Mouse (Mus musculus) layer of hippocampus, postnatal 10 days (tissue): Measurements from ENCODE around the gene Mapt. TPM values are rescaled to one million over a fixed set of nuclear protein-coding genes. Genes with fewer than 3 reads are reported as not detected.
A peak's percentile ranks its signal among the peaks of the same experiment; 100 is the strongest.
"Not testable (repeated sequence)": the region's sequence is repeated elsewhere in the genome, so short reads cannot be mapped to it uniquely, and the experiment has no call there.

Experiments used
- DNase-seq, 2 experiments: peaks; one replicate each; pipeline ENCODE4 v3.0.0; 2021; ENCODE audit warnings: low spot score in 2 of 2
- long read RNA-seq: library from polyadenylated mRNA; stranded (forward); transcript quantifications from one replicate; pipeline ENCODE4 v2.0.0, GENCODE M21; 2023
- total RNA-seq, 2 experiments: library from RNA; stranded (reverse); gene quantifications; 2 replicates each; pipeline ENCODE4 v1.2.3; 2021

The Mapt gene
- 100 to 1,000 TPM; 506 to 549 TPM for total RNA-seq
- long read RNA-seq, full-length matches to known transcripts, result 76 of 268 reads
- long read RNA-seq, partial matches to known transcripts, result 60 of 268 reads
- long read RNA-seq, other reads (novel, unspliced or antisense), result 132 of 268 reads

DNA sequence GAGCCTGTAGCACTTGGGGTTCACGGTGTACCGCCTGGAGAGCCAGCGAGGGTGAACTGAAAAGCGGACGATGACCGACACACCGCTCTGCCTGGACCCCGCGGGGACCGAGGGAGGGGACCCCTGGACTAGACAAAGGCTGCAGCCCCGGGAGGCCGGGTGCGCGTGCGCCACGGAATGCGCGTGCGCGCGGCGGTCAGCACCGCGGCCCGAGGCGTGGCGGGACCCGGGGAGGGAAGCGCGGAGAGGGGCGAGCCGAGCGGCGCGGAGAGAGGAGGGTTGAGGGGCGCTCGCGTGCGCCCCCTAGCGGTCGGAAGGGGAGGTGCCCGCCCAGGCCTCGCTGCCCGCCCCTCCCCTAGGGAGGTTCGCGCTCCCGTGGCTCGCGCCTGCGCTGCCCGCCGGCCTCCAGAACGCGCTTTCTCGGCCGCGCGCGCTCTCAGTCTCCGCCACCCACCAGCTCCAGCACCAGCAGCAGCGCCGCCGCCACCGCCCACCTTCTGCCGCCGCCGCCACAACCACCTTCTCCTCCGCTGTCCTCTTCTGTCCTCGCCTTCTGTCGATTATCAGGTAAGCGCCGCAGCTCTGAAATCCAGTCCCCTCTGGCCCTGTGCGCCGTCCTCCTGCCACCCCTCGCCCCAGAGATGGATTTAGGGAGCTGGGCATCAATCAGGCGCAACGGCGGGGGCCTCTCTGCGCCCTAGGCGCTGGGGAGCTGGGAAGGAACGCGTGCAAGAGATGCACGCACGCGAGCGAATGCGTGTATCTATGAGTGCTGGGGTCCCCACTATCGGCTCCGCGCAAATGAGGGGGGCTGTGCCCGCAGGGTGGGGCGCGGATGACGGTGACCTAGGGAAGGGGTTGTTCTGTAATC lies at the start of gene Mapt:
Mapt (plus strand) TSS at position 350 of the 871 bp plus-strand sequence.
- peak; percentile 93 to 97 for DNase-seq

DNA sequence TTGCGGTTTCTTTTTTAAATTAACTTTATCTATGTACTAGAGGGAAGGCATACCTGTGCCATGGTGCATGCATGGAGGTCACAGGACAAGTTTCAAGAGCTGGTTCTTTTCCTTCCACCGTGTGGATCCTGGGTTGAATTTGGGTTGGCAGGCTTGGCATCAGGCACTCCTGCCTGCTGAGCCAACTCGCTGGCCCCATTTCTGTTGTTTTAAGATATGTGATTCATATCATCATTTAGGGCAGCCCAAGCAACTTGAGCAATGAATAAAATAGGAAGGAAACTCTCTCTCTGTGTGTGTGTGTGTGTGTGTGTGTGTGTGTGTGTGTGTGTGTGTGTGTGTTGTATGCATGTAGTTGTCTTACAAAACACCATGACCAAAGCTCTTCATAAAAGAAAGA lies 49.0 kb upstream of the Mapt start:
- no peak for DNase-seq

DNA sequence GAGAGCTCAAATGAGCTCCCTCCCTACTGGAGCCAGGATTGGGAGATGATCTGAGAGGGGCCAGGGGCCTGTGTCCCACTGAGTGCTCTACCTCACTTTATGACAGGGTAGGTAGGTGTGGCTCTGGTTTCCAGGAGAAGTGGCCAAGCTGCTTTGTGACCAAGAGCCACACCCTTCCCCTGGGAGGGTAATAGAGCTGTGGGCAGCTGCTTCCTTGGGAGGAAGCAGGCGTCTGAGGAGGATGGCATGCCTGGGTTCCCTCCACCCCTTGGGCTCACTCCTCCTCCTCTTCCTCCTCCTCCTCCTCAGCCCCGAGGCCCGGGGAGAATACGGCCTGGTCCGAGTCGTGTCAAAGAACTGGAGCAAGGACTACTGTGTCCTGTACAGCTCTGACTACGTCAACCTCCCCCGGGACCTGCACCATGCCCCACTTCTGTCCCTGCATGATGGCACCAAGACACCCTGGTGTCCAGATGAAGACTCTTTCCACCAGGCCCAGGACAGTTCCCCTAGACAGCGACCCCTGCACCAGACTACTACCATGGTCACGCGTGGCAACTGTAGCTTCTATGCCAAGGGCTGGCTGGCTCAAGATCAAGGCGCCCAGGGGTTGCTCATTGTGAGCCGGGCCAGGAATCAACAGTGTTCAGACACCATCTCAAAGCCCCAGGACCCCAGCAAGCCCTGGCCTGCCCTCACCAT lies 44.9 kb upstream of the Mapt start, which contains the start of gene Sppl2c:
Sppl2c (plus strand) TSS at position 193 of the 702 bp plus-strand sequence.
- no peak for DNase-seq

DNA sequence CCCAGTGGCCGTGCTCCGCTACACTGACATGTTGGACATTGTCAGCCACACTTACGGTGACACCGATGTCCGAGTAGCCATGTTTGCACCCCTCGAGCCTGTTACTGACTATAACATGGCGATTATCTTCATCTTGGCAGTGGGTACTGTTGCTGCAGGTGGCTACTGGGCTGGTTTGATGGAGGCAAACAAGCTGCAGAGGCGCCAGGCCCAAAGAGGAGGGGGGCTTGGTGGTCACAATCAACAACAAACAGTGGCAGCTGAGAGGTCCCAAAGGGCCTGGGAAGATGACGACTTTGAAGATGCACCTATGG lies 44.4 kb upstream of the Mapt start:
- DNase-seq, result no peak

DNA sequence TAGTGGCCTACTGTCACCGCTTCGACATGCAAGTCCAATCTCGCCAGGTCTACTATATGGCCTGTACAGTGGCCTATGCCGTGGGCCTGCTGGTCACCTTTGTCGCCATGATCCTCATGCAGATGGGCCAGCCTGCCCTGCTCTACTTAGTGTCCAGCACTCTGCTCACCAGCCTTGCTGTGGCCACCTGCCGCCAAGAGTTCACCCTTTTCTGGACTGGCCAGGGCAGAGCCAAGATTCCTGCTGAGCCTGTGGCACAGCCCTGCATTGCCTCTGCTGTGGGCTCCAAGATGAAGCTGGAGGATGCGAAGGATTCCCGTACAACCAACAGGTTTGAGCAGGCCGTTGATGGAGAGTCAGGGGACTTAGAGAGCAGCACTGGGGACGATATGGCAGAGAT lies 43.4 kb upstream of the Mapt start:
- DNase-seq, result no peak

DNA sequence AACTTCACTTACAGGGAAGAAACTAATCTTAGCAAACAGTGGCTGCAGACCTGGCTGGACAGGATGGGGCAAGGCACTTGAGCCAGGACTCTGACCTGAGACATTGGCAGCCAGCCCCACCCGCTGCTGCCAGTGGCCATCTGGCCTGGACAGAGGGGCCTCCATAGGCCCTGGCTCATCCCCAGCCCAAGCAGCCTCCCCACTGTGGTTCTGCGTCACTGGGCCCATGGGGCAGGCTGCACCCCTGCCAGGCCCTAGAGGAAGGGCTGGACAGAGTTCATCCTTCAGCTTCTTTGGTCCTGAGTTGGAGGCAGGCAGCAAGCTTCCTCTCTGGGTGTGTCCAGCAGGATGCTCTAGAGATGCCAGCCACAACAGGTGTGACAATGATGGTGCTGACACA lies 41.2 kb upstream of the Mapt start:
- no peak for DNase-seq

DNA sequence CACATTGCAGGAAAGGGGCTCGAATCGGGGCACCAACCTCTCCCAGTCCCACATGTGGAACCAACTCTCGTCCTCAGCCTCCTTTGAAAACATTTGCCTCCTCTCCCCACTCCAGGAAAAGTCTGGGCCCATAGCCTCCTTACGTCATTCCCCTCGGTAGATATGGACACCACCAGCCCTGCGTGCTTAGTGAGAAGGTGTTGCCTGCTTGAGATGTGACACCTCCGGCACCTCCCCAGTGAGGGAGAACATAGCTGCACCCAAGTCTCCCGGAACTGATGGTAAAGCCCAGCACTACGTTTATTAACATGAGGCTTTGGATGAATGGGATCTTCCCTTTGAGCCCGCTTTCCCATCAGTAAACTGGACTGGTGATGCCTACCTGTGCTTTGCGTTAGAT lies 35.8 kb upstream of the Mapt start:
- DNase-seq, result no peak

DNA sequence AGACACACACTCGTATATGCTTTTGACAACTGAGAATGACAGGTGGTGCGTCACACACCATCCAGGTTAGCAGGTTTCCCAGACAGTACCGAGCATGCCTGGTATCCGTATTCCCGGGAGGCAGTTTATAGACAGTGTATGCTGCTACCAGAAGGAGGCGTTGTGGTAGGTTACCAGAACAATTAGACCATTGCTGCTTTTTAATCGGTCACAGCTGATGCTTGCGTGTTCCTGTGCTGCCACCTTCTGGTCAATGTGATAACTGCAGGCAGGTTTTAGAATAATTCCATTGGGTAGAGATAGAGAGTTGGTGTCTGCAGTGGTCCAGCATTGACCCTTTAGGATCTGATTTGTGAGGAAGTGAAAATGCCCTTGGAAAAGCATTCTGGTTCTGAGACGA lies 35.4 kb upstream of the Mapt start:
- peak; percentile 95 to 97 for DNase-seq

DNA sequence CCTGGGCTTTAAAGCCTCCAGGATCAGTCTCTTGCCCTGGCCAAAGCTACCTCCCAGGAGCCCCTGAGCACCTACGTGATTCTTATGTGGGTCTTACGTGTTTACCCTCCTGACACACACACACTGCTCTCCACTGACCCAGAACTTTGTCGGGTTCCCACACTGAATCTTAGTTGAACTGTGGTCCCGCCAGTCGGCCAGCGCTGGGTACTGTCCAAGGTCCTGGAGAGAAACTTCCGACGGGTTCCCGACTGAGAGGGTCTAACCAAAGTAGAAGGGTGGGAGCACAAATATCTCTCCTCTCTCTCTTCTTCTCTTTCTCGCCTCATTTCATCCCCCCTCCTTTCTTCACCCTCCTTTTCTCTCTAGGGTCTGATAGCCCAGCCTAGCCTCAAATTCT lies 33.3 kb upstream of the Mapt start:
- no peak for DNase-seq

DNA sequence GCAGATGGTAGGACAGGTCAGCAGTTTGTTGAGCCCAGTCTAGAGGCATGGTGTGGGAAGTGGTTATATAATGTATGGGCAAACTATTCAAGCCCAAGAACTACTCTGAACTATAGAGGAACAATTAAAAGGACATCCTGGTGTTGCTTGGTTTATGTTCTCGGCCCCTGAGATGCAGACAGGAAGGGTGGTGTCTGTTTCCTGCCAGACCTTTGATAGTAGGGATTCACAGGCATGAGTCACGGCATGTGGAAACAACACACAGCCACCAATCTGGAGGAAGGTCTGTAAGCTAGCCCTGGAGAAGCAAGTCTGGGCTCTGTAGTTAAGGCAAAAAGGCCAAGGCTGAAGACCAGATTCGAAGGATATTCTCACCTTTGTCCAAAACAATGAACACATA lies 27.9 kb upstream of the Mapt start:
- DNase-seq, result no peak

DNA sequence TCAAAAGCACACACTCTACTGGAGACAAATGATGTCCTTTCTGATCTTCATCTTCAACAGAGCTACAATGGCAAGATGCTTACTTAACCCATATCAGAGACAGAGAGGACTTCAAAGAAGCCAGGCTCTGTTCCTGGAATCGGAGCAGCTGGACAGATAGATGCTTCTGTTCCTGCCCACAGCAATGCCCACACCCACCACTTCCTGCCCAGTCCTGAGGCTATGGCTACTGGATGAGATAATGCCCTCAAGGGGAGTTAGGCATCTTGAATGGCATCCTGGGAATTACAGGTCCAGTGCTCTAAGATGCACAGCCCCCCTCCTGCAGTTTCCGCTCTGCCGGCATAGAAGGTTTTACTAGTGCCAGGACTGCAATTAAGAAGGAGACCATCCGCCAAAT lies 24.6 kb upstream of the Mapt start:
- no peak for DNase-seq

DNA sequence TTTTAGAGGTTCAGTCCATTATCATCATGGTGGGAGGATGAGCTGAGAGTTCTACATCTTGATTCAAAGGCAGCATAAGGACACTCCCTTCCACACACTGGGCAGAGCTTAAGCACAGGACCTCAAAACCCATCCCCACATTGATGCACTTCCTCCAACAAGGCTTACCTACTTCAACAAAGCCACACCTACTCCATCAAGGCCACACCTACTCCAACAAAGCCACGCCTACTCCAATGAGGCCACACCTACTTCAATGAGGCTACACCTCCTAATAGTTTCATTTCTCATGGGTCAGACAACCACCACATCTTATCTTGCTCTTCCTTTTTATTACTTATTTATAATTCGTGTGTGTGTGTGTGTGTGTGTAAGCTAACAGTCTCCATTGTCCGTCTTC lies 22.1 kb upstream of the Mapt start:
- DNase-seq, result no peak

DNA sequence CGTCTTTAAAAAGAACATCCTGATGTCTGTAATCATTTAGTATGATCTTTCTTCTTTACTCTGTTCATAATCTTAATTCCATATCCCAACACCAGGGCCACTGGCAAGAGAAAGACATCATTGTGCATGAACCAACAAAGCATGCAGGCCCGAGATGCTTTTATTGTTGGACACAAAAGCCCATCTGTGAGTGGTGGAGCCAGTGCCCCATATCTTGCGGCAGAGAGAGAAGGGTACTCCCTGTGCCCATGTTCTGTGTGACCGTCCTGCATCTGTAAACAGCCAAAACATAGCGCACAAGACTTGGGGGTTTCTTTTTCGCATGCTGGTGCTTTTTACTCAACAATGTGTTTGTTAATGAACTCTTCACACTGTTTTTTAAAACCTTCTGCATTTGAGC lies 19.9 kb upstream of the Mapt start:
- DNase-seq, result no peak

DNA sequence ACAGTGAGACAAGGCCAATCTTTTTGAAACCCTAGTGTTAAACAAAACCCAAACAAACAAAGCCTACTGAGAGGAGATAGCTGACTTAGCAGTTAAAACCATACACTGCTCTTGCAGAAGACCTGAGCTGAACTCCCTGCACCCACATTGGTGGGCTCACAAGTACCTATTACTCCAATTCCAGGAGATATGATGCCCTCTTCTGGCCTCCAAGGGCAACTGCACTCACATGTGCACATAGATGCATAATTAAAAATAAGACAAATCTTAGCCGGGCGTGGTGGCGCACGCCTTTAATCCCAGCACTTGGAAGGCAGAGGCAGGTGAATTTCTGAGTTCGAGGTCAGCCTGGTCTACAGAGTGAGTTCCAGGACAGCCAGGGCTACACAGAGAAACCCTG lies 17.1 kb upstream of the Mapt start:
- DNase-seq, result not testable (repeated sequence)

DNA sequence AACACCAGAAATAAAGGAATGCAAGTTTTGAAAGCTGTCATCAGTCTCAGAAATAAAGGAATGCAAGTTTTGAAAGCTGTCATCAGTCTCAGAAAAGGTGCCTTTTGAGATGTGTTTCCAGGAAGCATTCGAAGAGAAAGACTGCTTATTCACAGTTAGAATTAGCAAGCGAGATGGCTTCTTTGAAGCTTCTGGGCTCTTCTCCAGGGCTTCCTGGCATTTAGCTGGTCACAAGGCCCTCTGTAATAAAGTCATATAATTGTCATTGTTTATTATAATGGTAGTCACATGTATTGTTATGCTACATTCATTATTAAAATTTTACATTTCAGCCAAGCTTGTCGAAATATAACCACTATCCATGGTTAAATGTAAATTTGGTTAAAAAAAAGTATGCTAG lies 13.1 kb upstream of the Mapt start:
- peak in 1 of 2 experiments; percentile 29 for DNase-seq

DNA sequence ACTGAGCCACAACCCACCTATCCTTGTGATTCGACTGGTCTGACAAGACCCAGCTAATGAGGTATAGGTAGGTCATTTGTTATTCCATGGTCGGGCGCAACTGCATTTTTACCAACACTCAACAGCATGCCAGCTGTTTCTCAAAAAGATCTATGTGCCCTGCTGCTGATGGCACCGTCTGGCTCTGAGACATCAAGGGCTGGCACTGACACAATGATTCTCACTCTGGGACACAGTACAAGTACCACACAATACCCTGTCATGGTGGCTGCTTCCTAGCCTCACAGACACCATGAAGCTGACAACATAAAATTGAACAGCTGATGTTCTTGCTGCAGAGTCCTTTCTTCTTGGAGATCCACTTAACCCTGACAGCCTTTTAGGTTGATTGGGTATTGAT lies 10.9 kb upstream of the Mapt start:
- no peak for DNase-seq

DNA sequence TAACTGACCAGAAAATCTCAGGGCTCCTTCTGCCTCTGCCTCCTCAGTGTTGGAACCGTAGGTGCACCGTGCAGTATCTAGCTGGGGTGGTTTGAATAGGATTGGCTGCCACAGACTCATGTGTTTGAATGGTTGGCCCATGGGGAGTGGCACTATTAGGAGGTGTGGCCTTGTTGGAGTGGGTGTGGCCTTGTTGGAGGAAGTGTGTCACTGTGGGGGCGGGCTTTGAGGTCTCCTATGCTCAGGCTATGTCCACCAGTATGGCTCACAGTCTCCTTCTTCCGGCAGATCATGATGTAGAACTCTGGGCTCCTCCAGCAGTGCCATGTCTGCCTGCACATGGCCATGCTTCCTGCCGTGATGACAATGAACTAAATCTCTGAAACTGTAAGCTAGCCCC lies 9.4 kb upstream of the Mapt start:
- no peak for DNase-seq

DNA sequence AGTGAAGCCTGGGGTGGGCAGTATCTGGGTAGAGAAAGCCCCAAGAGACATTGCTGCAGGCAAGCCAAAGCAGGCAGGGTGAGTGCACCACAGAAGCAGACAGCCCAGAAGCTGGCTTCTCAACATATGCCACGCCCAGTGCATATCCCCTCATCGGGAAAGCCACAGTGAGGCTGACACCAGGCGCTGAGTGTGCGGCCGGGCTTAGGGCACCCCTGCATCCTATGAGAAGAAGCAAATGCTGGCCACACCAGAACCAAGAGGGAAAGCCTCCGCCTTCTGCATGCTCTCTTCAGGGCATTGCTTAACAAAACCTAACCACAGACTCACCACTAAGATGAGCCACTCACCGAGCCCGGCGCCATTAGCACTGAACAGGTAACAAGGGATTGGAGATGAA lies 7.9 kb upstream of the Mapt start:
- no peak for DNase-seq

DNA sequence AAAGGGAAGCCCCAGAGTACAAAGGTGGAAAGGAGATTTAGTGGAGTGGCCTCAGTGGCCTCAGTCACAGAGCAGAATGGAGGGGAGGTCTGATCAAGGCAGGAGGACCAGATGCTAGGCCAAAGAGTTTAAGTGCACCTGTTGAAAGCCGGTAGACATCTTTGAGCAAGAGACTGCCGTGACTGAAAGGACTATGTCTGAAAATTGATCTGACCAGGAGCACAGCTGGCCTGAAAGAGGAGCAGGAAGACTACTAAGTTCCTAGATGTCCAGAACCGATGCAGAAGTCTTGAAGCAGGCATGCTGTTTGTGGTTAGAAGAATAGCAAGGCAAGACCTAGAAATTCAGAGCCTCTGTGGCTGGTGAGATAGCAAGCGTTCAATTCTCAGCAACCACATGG lies 1.8 kb upstream of the Mapt start:
- DNase-seq, result no peak

DNA sequence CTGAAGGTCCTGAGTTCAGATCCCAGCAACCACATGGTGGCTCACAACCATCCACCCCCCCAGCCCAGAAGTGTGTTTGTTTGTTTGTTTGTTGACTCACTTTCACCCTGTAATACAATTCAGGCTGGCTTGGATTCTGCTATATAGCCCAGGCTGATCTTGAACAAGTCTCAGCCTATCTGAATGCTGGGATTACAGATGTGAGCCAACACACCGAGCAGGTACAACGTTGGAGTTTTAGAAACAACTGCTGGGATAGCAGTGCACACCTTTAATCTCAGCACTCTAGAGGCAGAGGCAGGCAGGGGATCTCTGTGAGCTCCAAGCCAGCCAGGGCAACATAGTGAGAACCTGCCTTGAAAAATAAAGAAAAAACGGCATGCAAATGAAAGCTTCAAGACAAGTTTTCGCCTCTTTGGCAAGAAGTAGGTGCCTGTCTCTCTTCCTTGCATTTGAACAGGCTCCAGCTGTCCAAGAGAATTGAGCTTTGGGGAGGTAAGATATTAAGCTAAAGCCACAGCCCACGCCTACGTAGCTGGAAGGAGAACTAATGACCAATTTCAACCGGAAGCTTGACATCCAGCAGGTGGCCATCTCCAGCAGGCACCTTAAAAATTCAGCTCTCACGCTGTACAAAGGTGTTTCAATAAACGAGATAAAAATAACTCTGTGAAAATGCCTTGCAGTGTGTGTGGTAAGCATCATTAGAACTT lies 968 bp upstream of the Mapt start:
- DNase-seq, result no peak

DNA sequence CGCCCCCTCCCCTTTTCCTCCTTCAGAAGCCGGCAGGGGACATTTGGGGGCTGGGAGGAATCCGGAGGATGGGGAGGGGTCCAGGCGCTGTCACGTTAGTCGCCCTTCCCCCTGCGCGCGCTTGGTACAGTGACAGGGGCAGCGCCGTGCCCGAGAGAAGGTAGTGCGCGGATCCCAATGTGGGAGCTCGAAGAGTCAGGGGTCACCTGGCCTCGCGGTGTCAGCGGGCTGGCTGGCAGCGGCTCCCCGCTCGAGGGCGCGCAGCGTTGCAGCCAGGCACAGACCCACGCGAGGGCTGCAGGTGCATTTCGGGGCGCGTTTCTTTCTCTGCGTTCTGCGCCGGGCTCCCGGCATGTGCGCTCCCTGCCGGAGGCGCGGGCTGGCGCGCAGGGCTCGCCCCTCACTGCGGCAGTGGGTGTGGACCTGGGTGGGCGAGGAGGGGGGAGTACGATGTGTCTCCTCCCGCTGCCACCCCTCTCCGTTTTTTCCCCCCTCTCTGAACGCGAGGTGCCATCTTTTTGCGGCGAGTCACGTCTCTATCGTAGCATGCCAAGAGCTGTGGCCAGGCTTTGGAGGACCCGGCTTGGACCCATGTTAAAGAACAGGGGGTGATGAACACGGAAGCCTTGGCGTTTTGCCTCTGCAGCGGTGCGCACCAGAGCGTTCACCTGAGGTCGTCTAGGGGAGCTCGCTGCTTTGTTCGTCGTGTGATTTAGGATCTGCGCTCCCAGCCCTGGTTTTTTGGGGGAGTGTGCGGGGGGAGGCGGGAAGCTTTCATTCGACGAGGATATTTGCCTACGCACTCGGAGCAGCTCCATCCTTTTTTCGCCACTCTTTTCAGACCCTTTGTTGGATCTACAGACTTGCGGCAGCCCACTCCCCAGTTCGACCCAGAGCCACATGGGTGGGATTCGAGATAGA lies 1.2 kb downstream of the Mapt start:
- peak; percentile 75 to 83 for DNase-seq
